In the genomic region with DNA sequence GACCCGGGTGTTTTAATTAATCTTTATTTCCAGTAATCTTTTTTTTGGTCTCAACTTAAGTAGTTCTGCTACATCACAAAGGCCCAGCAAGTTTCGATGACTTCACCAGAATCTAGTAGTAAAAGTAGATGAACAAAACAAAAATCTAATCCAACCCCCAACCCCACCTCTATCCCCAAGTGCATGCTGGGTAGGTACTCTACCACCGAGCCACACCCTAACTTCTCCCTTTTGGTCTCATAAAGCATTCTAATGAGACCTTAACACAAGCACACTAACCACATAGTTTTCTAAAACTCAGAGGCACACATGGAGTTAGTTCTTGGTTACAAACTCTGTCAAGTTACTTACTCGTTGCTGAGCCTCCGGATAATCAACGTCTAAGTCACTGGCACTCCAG, we compare ENCODE assay signal across 24 mouse cellular contexts. TPM values are rescaled to one million over a fixed set of nuclear protein-coding genes. Genes with fewer than 3 reads are reported as not detected.
DNase-seq lines count a peak whose midpoint lies in the region; ATAC-seq and TF ChIP-seq lines count a peak whose summit lies in the region.
"Had no signal": no experiment of that assay in that cellular context is flagged by ENCODE, and none has a peak within 500 bp of the region (broad histone marks: within the 10 kb centered on the region; RNA-seq: fewer than 3 reads in every experiment).

No protein-coding gene starts in this region.

- DNase-seq in liver, postnatal 0 days = no peak
- no peak for DNase-seq in liver, embryonic 14.5 days (ENCODE audit: low read depth in 3 of 3, low spot score in 3 of 3)
- no peak for DNase-seq in liver
- peak; percentile 63 for DNase-seq in MEL-GATA-1-ER (ENCODE audit: extremely low read depth, low read depth)
- DNase-seq in left cerebral cortex, postnatal 36 days (ENCODE audit: low spot score in 2 of 2) = no peak
- DNase-seq in heart, adult 8-10 months (ENCODE audit: low spot score) = no peak
- DNase-seq: adrenal gland, adult 2 months; adrenal gland, postnatal 10 days; adrenal gland, postnatal 25 days; B cell, adult 2 months; cerebellum, adult 11-12 months; cerebellum, adult 2 months; cerebellum, adult 9-10 months; cerebellum, postnatal 10 days; cerebellum, postnatal 25 days; forebrain, postnatal 0 days had no signal

- H3K27me3 ChIP-seq in liver, embryonic 12.5 days (replicated peaks) = no peaks in the 10 kb centered on the region
- no peaks in the 10 kb centered on the region for H3K27me3 ChIP-seq in liver, postnatal 0 days (ENCODE audit: insufficient read depth, low read length)
- H3K27me3 ChIP-seq in liver, embryonic 14.5 days (ENCODE audit: control insufficient read depth, insufficient read depth, low read length) = no peaks in the 10 kb centered on the region
- no peaks in the 10 kb centered on the region for H3K27me3 ChIP-seq in liver, embryonic 16.5 days (ENCODE audit: control insufficient read depth, insufficient read depth, low read depth, low read length)
- H3K27me3 ChIP-seq: CH12.LX; embryonic facial prominence, embryonic 12.5 days; forebrain, embryonic 13.5 days; forebrain, embryonic 15.5 days had no signal

- no peaks in the 10 kb centered on the region for H3K36me3 ChIP-seq in liver, embryonic 12.5 days
- no peaks in the 10 kb centered on the region for H3K36me3 ChIP-seq in liver, postnatal 0 days (replicated peaks; ENCODE audit: insufficient read depth, low read length)
- H3K36me3 ChIP-seq in liver, embryonic 14.5 days (replicated peaks; ENCODE audit: control insufficient read depth, insufficient read depth, low read depth) = no peaks in the 10 kb centered on the region
- no peaks in the 10 kb centered on the region for H3K36me3 ChIP-seq in liver, embryonic 16.5 days (ENCODE audit: control insufficient read depth, insufficient read depth)
- H3K36me3 ChIP-seq: embryonic facial prominence, embryonic 10.5 days; embryonic facial prominence, embryonic 12.5 days; forebrain, embryonic 15.5 days had no signal

- H3K4me3 ChIP-seq in liver, embryonic 12.5 days = no peak overlapping the region
- H3K4me3 ChIP-seq in liver, postnatal 0 days (ENCODE audit: low read depth, low read length) = no peak overlapping the region
- H3K4me3 ChIP-seq in liver, embryonic 14.5 days (ENCODE audit: insufficient read depth in 1 of 2, low read depth in 2 of 2, low read length in 2 of 2) = no peak overlapping the region
- no peak overlapping the region for H3K4me3 ChIP-seq in liver, embryonic 16.5 days (ENCODE audit: low read depth, low read length)
- H3K4me3 ChIP-seq: embryonic facial prominence, embryonic 10.5 days; embryonic facial prominence, embryonic 12.5 days; forebrain, embryonic 13.5 days; forebrain, embryonic 15.5 days had no signal

- 75% methylated on average over 6 of the region's 6 CpGs for WGBS in liver, embryonic 12.5 days (ENCODE audit: insufficient replicate concordance)
- 80% methylated on average over 6 of the region's 6 CpGs for WGBS in liver, postnatal 0 days (ENCODE audit: insufficient replicate concordance)
- 67% methylated on average over 6 of the region's 6 CpGs for WGBS in liver, embryonic 14.5 days (ENCODE audit: insufficient replicate concordance)
- WGBS in liver, embryonic 16.5 days (ENCODE audit: insufficient replicate concordance) = 69% methylated on average over 6 of the region's 6 CpGs

- no peak overlapping the region for H3K27ac ChIP-seq in liver, embryonic 12.5 days
- H3K27ac ChIP-seq in liver, postnatal 0 days (ENCODE audit: low read depth) = no peak overlapping the region
- H3K27ac ChIP-seq in liver, embryonic 14.5 days = no peak overlapping the region
- no peak overlapping the region; the same call in 1 of the 2 replicates for H3K27ac ChIP-seq in liver, embryonic 16.5 days (ENCODE audit: low read length)
- H3K27ac ChIP-seq: embryonic facial prominence, embryonic 10.5 days; embryonic facial prominence, embryonic 12.5 days; forebrain, embryonic 13.5 days; forebrain, embryonic 15.5 days had no signal

- peak overlapping the region; percentile 26 for H3K4me2 ChIP-seq in liver, embryonic 12.5 days
- H3K4me2 ChIP-seq in liver, postnatal 0 days (ENCODE audit: low read depth, low read length) = no peak overlapping the region
- H3K4me2 ChIP-seq in liver, embryonic 14.5 days (ENCODE audit: low read depth) = peak overlapping the region; percentile 3
- 0 out of 2 replicates have a peak overlapping the region, but pooled peaks have one; percentile 8 for H3K4me2 ChIP-seq in liver, embryonic 16.5 days (ENCODE audit: low read depth, low read length)
- H3K4me2 ChIP-seq: embryonic facial prominence, embryonic 12.5 days; forebrain, embryonic 13.5 days; forebrain, embryonic 15.5 days had no signal

- intact Hi-C loops in left cerebral cortex, postnatal 36 days (cut with DNase I) = no loop called here

- H3K9ac ChIP-seq in liver, embryonic 12.5 days = no peak overlapping the region
- no peak overlapping the region for H3K9ac ChIP-seq in liver, postnatal 0 days (replicated peaks)
- no peak overlapping the region for H3K9ac ChIP-seq in liver, embryonic 14.5 days (replicated peaks)
- no peak overlapping the region for H3K9ac ChIP-seq in liver, embryonic 16.5 days (ENCODE audit: low read depth, low read length)
- H3K9ac ChIP-seq: embryonic facial prominence, embryonic 12.5 days; forebrain, embryonic 13.5 days; forebrain, embryonic 15.5 days; forebrain, postnatal 0 days had no signal

- ATAC-seq in liver, embryonic 12.5 days = no peak
- no peak for ATAC-seq in liver, postnatal 0 days
- ATAC-seq in liver, embryonic 14.5 days (ENCODE audit: insufficient read depth) = no peak
- ATAC-seq in liver, embryonic 16.5 days (ENCODE audit: low read depth) = no peak
- ATAC-seq: CD4-positive, CD25-positive, alpha-beta regulatory T cell, adult 4 months; forebrain, embryonic 13.5 days; forebrain, embryonic 15.5 days; forebrain, postnatal 0 days had no signal

- TF ChIP-seq CTCF in liver, postnatal 0 days (IDR thresholded peaks at IDR 0.05; ENCODE audit: low read depth) = no peak
- TF ChIP-seq CTCF in liver, embryonic 14.5 days (IDR thresholded peaks at IDR 0.05; ENCODE audit: low read depth) = no peak

- TF ChIP-seq EP300 in liver, postnatal 0 days (IDR thresholded peaks at IDR 0.05; ENCODE audit: low read depth) = no peak
- TF ChIP-seq EP300 in liver, embryonic 14.5 days (IDR thresholded peaks at IDR 0.05; ENCODE audit: low read depth) = no peak

- peaks cover 28% of the 10 kb centered on the region for H3K4me1 ChIP-seq in liver, embryonic 12.5 days
- peaks cover 11% of the 10 kb centered on the region for H3K4me1 ChIP-seq in liver, postnatal 0 days (ENCODE audit: insufficient read depth)
- peaks cover 18 to 22% of the 10 kb centered on the region in 2 experiments for H3K4me1 ChIP-seq in liver, embryonic 14.5 days (replicated peaks; ENCODE audit: control insufficient read depth in 2 of 2, insufficient read depth in 2 of 2, low read length in 1 of 2)
- peaks cover 16% of the 10 kb centered on the region for H3K4me1 ChIP-seq in liver, embryonic 16.5 days (ENCODE audit: control insufficient read depth, low read depth, low read length)
- H3K4me1 ChIP-seq: embryonic facial prominence, embryonic 12.5 days had no signal

- no peaks in the 10 kb centered on the region for H3K9me3 ChIP-seq in liver, embryonic 12.5 days (replicated peaks)
- no peaks in the 10 kb centered on the region for H3K9me3 ChIP-seq in liver, postnatal 0 days (ENCODE audit: low read length)
- no peaks in the 10 kb centered on the region for H3K9me3 ChIP-seq in liver, embryonic 14.5 days (ENCODE audit: control insufficient read depth, low read length)
- no peaks in the 10 kb centered on the region for H3K9me3 ChIP-seq in liver, embryonic 16.5 days (replicated peaks; ENCODE audit: control insufficient read depth, low read length)
- H3K9me3 ChIP-seq: embryonic facial prominence, embryonic 10.5 days; embryonic facial prominence, embryonic 12.5 days; forebrain, embryonic 13.5 days; forebrain, embryonic 15.5 days had no signal

RNA-seq across cellular contexts. Expression of a gene that starts 3.2 kb away (rescaled TPM):
- polyA plus RNA-seq in liver, embryonic 12.5 days (2016; fragmentation: Nextera tagmentation; extraction: Ambion mirVana) = 3.3 and 3.4 TPM in 2 replicates
- polyA plus RNA-seq in liver, postnatal 0 days (2015; fragmentation: Nextera tagmentation; extraction: Ambion mirVana) = 1.5 and 1.7 TPM in 2 replicates
- 6.0 and 7.1 TPM in 2 replicates for polyA plus RNA-seq in liver, embryonic 14.5 days (2012; rRNA removed)
- polyA plus RNA-seq in liver, embryonic 14.5 days (2014; fragmentation: Nextera tagmentation; extraction: Ambion mirVana) = 2.5 and 2.6 TPM in 2 replicates
- 1.8 and 2.6 TPM in 2 replicates for polyA plus RNA-seq in liver, embryonic 16.5 days (2015; fragmentation: Nextera tagmentation; extraction: Ambion mirVana)
- total RNA-seq in left cerebral cortex, postnatal 36 days (2021) = under 1 TPM; 0.39 to 0.48 TPM
- total RNA-seq in heart, adult 8-10 months (2022) = under 1 TPM; 0.34 to 0.87 (median 0.65) TPM
